Mouse (Mus musculus) hindbrain, embryonic 16.5 days (tissue): Measurements from ENCODE around the gene Ncf4. TPM values are rescaled to one million over a fixed set of nuclear protein-coding genes. Genes with fewer than 3 reads are reported as not detected.

Source experiments
- ATAC-seq: fragments of 200-750 bp; cut with Nextera tagmentation; 2 replicates; pipeline ENCODE4 v1.8.0; 2017; ENCODE audit warnings: moderate TSS enrichment, moderate library complexity
- H3K27ac ChIP-seq: fragments of 300-500 bp; sonication (generic); 2 replicates; pipeline ENCODE4 v1.5.1; 2014; ENCODE audit warnings: low read depth, mild to moderate bottlenecking, control low read depth, low read length, moderate library complexity
- H3K27me3 ChIP-seq: fragments of 300-500 bp; sonication (generic); replicated peaks from 2 replicates; pipeline ENCODE4 v1.6.1; 2014; ENCODE audit warnings: low read length; ENCODE audit not compliant: control insufficient read depth, insufficient read depth
- H3K36me3 ChIP-seq: fragments of 300-500 bp; sonication (generic); 2 replicates; pipeline ENCODE4 v1.6.1; 2014; ENCODE audit warnings: mild to moderate bottlenecking, low read length, moderate library complexity, mixed read lengths; ENCODE audit not compliant: control insufficient read depth, insufficient read depth
- H3K4me1 ChIP-seq: fragments of 300-500 bp; sonication (generic); 2 replicates; pipeline ENCODE4 v1.6.1; 2014; ENCODE audit warnings: low read depth, low read length; ENCODE audit not compliant: control insufficient read depth, insufficient read depth
- H3K4me2 ChIP-seq: fragments of 300-500 bp; sonication (generic); 2 replicates; pipeline ENCODE4 v1.6.1; 2014; ENCODE audit warnings: mild to moderate bottlenecking, low read length, control low read depth, moderate library complexity
- H3K4me3 ChIP-seq: fragments of 300-500 bp; sonication (generic); 2 replicates; pipeline ENCODE4 v1.5.1; 2014; ENCODE audit warnings: mild to moderate bottlenecking, low read length, control low read depth, moderate library complexity
- H3K9ac ChIP-seq: fragments of 300-500 bp; sonication (generic); 2 replicates; pipeline ENCODE4 v1.6.1; 2014; ENCODE audit warnings: low read depth, mild to moderate bottlenecking, control low read depth, low read length, moderate library complexity
- H3K9me3 ChIP-seq: fragments of 300-500 bp; sonication (generic); 2 replicates; pipeline ENCODE4 v1.6.1; 2014; ENCODE audit warnings: mild to moderate bottlenecking, low read length, moderate library complexity; ENCODE audit not compliant: control insufficient read depth
- WGBS: fragments of 180-500 bp; shearing (Covaris S2); extraction: QIAGEN DNeasy Blood & Tissue Kit; methylation state at CpG from one replicate; pipeline ENCODE4 v1.1.7; 2014; 5-methylcytosine and 5-hydroxymethylcytosine counted together
- microRNA-seq: library from miRNA; unstranded; fragments of <30 nt; microRNA quantifications from one replicate; pipeline ENCODE4, GENCODE M21; 2017
- polyA plus RNA-seq: library from polyadenylated mRNA; unstranded; fragments of >200 nt; fragmentation: Nextera tagmentation; extraction: Ambion mirVana; gene quantifications from 2 replicates; pipeline ENCODE4 v1.2.1, GENCODE M21; 2015

Gene Ncf4
- polyA plus RNA-seq, 1 experiment from 2014 or later, result 1.2 TPM

GRCm38 (mm10) chr15:78299641-78300040 is 55.0 kb downstream of the Ncf4 start:
- H3K27ac ChIP-seq, result no peak overlapping the region
- H3K27me3 ChIP-seq, result no peaks in the 10 kb centered on the region
- H3K4me2 ChIP-seq, result no peak overlapping the region
- no peak for ATAC-seq
- 73% methylated on average over 3 of the region's 3 CpGs for WGBS
- no peaks in the 10 kb centered on the region for H3K4me1 ChIP-seq
- no peaks in the 10 kb centered on the region for H3K9me3 ChIP-seq
- no peak overlapping the region for H3K4me3 ChIP-seq
- H3K36me3 ChIP-seq, result no peaks in the 10 kb centered on the region
- no peak overlapping the region for H3K9ac ChIP-seq

- Histone ChIP-seq H3K4me2 (no peak overlapping the region), H3K4me1 (no peaks in the 10 kb centered on the region), H3K27me3 (no peaks in the 10 kb centered on the region), H3K36me3 (no peaks in the 10 kb centered on the region), H3K9me3 (no peaks in the 10 kb centered on the region), H3K27ac (no peak overlapping the region), H3K9ac (no peak overlapping the region), H3K4me3 (no peak overlapping the region)
- ATAC-seq, result no peak
Observed at GRCm38 (mm10) chr15:78300773-78301172, 56.2 kb downstream of the Ncf4 start.

- no peaks in the 10 kb centered on the region for H3K27me3 ChIP-seq
- H3K36me3 ChIP-seq, result no peaks in the 10 kb centered on the region
- no peak for ATAC-seq
- H3K4me2 ChIP-seq, result no peak overlapping the region
- H3K4me3 ChIP-seq, result no peak overlapping the region
- no peaks in the 10 kb centered on the region for H3K9me3 ChIP-seq
- 94% methylated on average over 4 of the region's 4 CpGs for WGBS
- H3K4me1 ChIP-seq, result no peaks in the 10 kb centered on the region
- no peak overlapping the region for H3K9ac ChIP-seq
- H3K27ac ChIP-seq, result no peak overlapping the region
Observed at GRCm38 (mm10) chr15:78302718-78303117, 58.1 kb downstream of the Ncf4 start.

- Histone ChIP-seq H3K27me3 (no peaks in the 10 kb centered on the region), H3K9ac (no peak overlapping the region), H3K36me3 (no peaks in the 10 kb centered on the region), H3K9me3 (no peaks in the 10 kb centered on the region), H3K4me2 (no peak overlapping the region), H3K4me3 (no peak overlapping the region), H3K4me1 (no peaks in the 10 kb centered on the region), H3K27ac (no peak overlapping the region)
- ATAC-seq, result no peak
- 90% methylated on average over 6 of the region's 6 CpGs for WGBS
Observed at GRCm38 (mm10) chr15:78303665-78304233, 59.1 kb downstream of the Ncf4 start.

- WGBS, result 88% methylated on average over 10 of the region's 10 CpGs
- no peak within 1 kb of the TSS for H3K9ac ChIP-seq
- ATAC-seq, result no peak
- no peak within 1 kb of the TSS for H3K4me3 ChIP-seq
- H3K36me3 ChIP-seq, result no peaks in the 10 kb centered on the region
- no peak within 1 kb of the TSS for H3K4me2 ChIP-seq
- no peaks in the 10 kb centered on the region for H3K27me3 ChIP-seq
- no peaks in the 10 kb centered on the region for H3K9me3 ChIP-seq
- H3K27ac ChIP-seq, result no peak within 1 kb of the TSS
- H3K4me1 ChIP-seq, result no peaks in the 10 kb centered on the region
Observed at GRCm38 (mm10) chr15:78305341-78305933, 60.8 kb downstream of the Ncf4 start, which contains the start of gene Csf2rb2. TSS of gene Csf2rb2 (minus strand) at chr15:78305721.

GRCm38 (mm10) chr15:78309865-78310264 is 65.3 kb downstream of the Ncf4 start:
- 48% methylated on average over 5 of the region's 5 CpGs for WGBS
- ATAC-seq, result no peak
- H3K27me3 ChIP-seq, result no peaks in the 10 kb centered on the region
- no peak overlapping the region for H3K9ac ChIP-seq
- no peaks in the 10 kb centered on the region; the same call in 1 of the 2 replicates for H3K4me1 ChIP-seq
- no peaks in the 10 kb centered on the region for H3K36me3 ChIP-seq
- no peak overlapping the region for H3K4me3 ChIP-seq
- H3K9me3 ChIP-seq, result no peaks in the 10 kb centered on the region
- H3K27ac ChIP-seq, result no peak overlapping the region; the same call in 1 of the 2 replicates
- no peak overlapping the region for H3K4me2 ChIP-seq

GRCm38 (mm10) chr15:78310971-78311370 is 66.4 kb downstream of the Ncf4 start:
- H3K9me3 ChIP-seq, result no peaks in the 10 kb centered on the region
- H3K4me2 ChIP-seq, result no peak overlapping the region
- H3K27ac ChIP-seq, result no peak overlapping the region
- no peaks in the 10 kb centered on the region; the same call in 1 of the 2 replicates for H3K4me1 ChIP-seq
- no peak overlapping the region for H3K4me3 ChIP-seq
- WGBS, result 70% methylated on average over 4 of the region's 4 CpGs
- no peaks in the 10 kb centered on the region for H3K36me3 ChIP-seq
- H3K9ac ChIP-seq, result no peak overlapping the region
- H3K27me3 ChIP-seq, result no peaks in the 10 kb centered on the region
- no peak for ATAC-seq

Small RNA genes lying within 50 kb of the gene (microRNA-seq; reads per million reads assigned to microRNA genes)
- not detected for gene Mir7676-1

Other genes starting within 250 kb of the Ncf4 start
- gene Cacng2, start 124.8 kb upstream of the Ncf4 start, polyA plus RNA-seq, result 15.7 TPM in 2 replicates
- gene Ift27, start 70.7 kb upstream of the Ncf4 start, polyA plus RNA-seq, result 108 and 111 TPM in 2 replicates
- gene Pvalb, start 38.4 kb upstream of the Ncf4 start, polyA plus RNA-seq, result 5.8 and 7.0 TPM in 2 replicates
- gene Csf2rb2, start 60.9 kb downstream of the Ncf4 start, polyA plus RNA-seq, result 0.06 and 0.16 TPM in 2 replicates
- gene Csf2rb, start 81.0 kb downstream of the Ncf4 start, polyA plus RNA-seq, result 0.44 and 0.49 TPM in 2 replicates
- gene Tex33, start 151.1 kb downstream of the Ncf4 start, polyA plus RNA-seq, result 0.17 TPM in 1 of 2 replicates, not detected in the other
- gene Tst, start 161.1 kb downstream of the Ncf4 start, polyA plus RNA-seq, result 30.3 and 43.5 TPM in 2 replicates
- 5.1 and 5.2 TPM in 2 replicates for gene Mpst, start 161.6 kb downstream of the Ncf4 start, polyA plus RNA-seq
- 161 and 172 TPM in 2 replicates for gene Kctd17, start 183.8 kb downstream of the Ncf4 start, polyA plus RNA-seq
- 0.29 and 0.51 TPM in 2 replicates for gene Tmprss6, start 223.8 kb downstream of the Ncf4 start, polyA plus RNA-seq